Mouse (Mus musculus): ENCODE results near the gene Thbd.
A peak's percentile ranks its signal among the peaks of the same experiment; 100 is the strongest.

Thbd gene

GRCm38 (mm10) chr2:148407870-148408760 lies at the start of gene Thbd:
TSS of gene Thbd (minus strand) at chr2:148408188.
- peak; percentile 74 to 76 for DNase-seq

DNA sequence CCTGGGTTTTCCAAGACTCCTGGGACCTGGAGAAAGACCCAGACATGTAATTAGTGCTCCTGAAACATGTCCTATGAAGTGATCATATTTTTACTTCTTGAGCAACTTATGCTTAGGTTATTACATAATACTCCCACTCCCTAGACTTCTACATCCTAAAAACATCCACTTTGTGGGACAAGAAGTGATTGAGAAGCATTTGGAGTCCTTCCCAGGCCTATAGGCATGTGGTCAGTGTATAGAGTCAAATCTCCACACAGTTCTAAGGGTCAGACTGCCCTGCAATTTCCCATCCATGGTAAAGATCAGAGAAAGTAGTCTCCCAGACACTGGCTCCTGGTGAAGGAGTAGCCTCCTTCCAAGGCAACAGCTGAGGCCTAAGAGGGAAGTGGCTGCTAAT lies 47.4 kb upstream of the Thbd start:
- no peak for DNase-seq

DNA sequence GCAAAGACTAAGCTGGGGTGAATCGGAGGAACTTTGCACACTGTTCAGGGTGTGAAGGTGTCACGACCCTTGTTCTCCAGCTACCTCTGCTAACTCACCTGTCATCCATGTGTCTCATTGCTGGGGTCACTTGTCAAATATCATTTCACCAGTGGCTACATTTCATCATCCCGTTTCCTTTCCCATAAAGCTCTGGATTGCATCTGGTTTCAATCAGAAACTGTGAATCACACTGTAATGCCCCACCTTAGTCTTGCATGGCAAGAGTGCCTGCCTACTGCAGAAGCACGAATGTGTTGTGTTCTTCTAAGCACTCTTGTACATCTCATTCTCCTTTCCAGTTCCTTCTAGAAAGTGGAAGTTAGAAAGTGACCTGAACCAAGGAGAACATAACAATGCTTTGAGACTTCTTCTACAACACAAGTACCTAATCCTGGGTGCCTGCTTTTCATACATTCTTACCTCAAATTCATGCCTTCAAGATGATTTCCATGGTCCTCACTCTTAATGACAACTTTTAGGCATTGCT lies 46.1 kb upstream of the Thbd start:
- no peak for DNase-seq

- no peak for DNase-seq
These were observed 45.1 kb upstream of the Thbd start for GRCm38 (mm10) chr2:148453061-148453460.

GRCm38 (mm10) chr2:148451498-148451897 lies 43.5 kb upstream of the Thbd start:
- DNase-seq: no peak

GRCm38 (mm10) chr2:148450616-148451015 lies 42.6 kb upstream of the Thbd start:
- DNase-seq: no peak

DNA sequence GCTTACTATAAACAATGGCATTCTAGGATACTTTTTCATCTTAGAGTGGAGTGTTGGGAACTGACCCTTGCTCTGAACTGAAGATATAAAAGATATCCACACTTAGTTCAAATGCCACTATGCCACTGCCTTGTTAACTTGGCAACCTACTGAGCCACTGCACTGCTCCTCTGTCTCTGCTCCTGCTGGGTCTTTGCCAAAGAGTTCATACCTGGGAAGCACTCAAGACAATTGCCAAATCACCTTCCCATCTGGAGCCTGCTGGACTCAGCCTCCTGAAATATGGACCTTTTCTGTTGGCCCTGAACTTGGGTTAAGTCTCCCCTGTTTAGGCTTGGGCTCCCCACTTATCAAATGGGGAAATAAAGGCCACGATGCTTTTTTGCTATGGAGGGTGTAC lies 41.7 kb upstream of the Thbd start:
- peak in 1 of 2 experiments; percentile 32 for DNase-seq

DNA sequence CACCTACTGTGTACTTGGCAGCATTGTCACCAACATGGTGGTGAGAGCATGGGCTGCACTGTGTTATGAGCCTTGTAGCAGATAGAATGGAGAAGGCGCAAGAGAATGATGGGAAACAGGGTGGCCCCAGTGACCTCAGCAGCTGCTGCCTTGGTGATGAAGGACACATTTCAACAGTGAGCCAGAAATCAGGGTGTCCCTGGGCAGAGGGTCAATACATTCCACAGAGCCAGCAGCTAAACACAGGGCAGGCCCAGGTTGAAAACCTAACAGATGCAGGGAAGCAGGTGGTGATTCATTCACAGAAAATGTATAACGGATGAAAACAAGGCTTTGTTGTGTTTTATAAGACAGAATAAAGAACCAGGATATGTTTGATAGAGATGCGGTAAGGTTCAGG lies 38.5 kb upstream of the Thbd start:
- DNase-seq: no peak

DNA sequence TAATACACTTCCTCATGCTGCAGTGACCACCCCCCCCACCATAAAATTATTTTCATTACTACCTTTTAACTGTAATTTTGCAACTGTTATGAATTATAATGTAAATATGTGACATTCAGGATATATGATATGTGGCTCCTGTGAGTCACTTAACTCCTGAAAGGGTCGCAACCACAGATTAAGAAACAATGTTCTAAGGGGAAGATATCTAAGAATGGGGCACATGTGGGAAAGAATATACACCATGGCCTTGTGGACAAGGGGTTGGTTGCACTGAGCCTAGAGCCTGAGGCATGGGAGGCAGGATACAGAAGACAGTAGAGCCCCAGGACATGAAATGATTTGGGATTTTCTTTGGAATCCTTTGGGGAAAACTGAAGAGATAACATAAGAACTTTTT lies 37.6 kb upstream of the Thbd start:
- DNase-seq: no peak

DNA sequence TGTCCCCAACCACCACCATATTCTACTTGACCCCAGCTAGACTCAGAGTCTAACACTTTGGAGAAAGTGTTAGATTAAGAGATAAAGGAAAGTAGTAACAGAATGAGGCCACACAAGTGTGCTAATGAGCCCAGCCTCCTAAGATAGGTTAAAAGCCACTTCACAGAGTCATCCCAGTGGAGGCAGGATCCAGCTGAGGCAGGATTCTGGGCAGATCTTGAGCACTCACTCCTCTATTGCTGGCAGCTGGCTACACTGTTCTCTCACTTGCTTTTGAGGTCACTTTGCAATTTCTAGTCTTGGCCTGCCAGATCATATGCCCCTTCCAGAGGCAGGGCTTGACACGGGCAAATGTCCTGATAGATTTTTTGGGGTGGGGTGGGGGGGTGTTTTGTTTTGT lies 36.5 kb upstream of the Thbd start:
- no peak for DNase-seq

DNA sequence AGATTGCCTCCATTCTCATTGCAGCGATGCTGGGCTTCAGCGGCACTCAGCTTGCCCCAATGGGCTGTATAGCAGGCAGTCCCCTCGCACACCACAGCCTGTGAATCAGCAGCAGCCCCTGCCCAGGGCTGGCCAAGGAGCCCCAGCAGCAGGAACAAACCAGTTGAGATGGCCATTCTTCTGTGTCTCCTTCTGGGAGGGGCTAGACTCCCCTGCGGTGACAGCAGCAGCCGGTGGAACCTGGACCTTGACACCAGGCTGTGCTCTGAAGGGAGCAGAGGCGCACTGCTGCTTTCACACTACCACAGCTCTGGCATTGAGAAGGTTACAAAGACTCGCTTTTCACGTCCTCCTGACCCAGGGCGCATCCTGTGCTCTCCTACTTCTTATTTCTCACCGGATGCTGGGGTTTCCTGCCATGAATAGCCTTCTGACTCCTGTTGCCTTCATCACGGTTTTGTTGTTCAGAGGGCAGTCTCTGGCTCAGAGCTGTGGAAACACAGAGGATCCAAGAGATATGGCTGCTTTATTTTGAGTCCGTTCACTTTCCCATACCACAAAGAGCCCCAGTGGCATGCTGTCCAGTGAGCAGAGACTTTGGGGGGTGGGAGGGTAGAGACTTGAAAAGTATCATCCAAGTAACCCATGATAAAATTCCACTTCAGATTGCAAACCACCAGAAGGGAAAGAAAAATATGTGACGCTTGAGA lies 35.4 kb upstream of the Thbd start, which contains the start of gene Cd93:
Cd93 (minus strand) TSS at position 315 of the 710 bp plus-strand sequence.
- peak; percentile 51 to 63 for DNase-seq

DNA sequence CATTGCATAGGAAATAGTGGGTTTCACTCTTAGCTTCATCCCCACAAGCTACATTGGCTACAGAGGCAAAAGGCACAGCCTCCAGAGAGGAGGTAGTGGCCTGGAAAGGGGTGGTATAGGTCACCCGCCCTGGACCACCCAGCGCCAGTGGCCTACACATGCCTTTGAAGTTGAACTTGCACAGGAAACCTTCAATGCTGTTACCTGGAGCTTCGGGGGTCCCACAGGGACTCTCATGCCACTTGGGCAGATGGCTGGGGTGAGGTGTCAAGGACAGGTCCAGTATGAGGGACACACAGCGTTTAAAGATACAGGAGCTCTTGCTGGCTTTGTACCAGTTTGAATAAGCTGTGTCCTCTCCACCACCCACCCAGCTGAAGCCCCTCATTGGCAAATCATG lies 34.7 kb upstream of the Thbd start:
- DNase-seq: no peak

DNA sequence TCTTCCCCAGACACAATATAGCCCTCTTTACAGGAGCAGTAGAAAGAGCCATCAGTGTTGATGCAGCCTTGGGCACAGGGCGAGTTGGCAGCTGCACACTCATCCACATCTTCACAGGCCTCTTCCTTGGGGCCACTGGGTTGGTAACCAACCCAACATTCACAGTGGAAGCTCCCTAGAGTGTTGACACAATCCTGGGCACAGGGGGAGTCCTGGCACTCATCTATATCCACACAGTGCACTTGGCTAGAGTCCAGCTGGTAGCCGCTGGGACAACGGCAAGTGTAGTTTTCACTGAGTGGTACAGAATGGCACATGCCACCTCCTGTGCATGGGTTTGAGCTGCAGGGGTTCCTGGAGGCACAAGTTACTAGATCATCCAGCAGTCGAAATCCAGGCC lies 34.2 kb upstream of the Thbd start:
- DNase-seq: no peak

DNA sequence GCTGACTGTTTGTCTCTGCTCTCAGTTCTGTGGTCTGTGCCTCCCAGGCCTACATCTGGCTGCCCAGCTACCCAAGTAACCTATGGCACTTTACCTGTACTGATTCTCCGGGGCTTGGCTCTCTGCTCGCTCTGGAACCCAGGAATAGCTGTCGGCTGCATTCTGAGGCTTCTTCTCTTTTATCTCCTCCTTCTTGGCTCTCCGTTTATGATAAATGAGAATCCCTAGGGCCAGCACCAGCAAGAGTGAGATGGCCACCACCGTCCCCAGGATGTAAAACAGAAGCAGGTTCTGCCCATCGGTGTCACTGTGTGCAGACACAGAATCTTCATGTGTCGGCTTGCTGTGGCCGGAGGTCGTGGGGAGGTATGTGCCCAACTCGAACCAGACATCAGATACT lies 33.4 kb upstream of the Thbd start:
- DNase-seq: no peak

GRCm38 (mm10) chr2:148439691-148440276 lies 31.8 kb upstream of the Thbd start:
- no peak for DNase-seq

DNA sequence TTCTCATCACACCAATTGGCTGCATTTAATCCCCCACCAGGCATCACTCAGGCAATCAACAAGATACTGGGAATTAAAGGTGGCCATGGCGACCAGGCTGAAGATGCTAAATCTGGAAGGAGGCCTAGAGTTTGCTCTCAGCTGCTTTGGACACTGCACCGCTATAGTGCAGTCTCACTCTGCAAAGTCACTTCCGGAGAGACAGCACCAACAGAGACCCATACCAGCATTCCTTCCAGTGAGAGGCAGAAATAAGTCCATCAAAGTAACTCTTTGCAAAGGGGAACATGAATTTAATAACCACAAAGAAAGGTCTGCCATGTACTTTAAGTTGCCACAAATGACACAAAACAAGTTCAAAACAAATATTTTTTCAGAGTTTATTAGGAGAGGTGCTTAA lies 28.3 kb upstream of the Thbd start:
- DNase-seq: no peak

DNA sequence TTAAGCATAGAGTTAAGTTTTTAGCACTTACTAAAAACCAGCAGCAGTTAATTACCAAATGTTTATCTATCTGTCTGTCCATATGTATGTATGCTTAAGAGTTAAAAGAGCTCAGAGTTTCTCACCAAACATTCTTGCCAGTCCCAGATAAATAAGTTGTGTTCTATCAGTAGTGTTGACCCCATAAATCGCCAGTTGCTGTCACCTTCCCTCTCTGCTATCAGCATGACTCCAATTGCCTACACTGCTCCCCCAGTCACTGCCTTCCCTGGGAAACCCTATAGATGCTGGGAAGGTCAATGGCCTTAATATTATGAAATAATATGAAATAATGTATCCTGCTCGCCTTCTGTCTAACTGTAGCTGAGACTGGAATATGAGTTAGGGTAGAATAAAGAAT lies 24.4 kb upstream of the Thbd start:
- no peak for DNase-seq

DNA sequence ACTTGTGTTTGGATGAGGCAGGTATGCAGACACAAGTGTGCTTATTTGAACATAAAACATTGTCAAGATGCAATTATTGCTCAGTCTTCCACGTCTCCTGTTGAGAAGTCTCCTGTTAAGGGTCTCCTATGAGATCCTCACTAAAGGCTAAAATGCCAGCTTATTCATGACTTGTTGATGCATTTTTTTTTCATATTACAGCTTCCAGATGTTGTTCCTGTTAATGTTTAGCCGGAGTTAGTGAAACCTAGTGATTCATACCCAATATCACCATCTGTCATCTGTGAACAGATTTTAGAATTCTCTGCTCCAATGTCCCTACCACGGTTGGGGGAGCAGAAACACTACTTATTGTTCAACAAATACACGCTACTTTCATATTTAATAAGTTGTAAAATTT lies 23.0 kb upstream of the Thbd start:
- DNase-seq: no peak

GRCm38 (mm10) chr2:148429001-148429505 lies 21.1 kb upstream of the Thbd start:
- DNase-seq: no peak

- no peak for DNase-seq
These were observed 20.5 kb upstream of the Thbd start for GRCm38 (mm10) chr2:148428523-148428922.

- no peak for DNase-seq
These were observed 19.6 kb upstream of the Thbd start for GRCm38 (mm10) chr2:148427553-148427952.

DNA sequence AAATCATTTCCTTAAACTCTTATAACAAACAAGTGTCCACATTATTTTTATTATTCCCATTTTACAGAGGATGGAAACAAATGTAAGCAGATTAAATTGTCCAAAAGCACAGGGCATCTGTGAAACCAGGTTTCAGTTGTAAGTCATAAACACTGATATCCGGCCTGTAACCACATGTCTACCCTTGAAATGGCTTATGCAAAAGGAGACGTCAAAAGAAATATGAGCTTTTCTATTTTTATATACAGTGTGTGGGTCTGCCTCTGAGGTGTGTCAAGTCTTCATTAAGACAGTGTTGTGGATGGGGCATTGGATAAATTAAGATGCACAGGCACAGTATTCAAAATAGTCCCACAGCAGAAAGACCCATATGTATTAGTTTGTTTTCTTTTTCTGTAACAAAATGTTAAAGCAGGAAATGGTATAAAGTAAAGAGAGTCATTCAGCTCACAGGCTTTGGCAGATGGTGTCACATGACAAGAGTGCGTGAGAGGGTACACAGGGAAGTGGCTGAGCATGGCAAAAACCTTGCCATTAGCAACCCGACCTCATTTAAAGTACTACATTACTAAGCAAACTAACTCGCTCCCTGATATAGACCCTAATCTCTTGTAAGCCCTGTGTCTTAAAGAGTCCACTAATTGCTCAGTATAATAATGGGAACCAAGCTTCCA lies 17.9 kb upstream of the Thbd start:
- no peak for DNase-seq

DNA sequence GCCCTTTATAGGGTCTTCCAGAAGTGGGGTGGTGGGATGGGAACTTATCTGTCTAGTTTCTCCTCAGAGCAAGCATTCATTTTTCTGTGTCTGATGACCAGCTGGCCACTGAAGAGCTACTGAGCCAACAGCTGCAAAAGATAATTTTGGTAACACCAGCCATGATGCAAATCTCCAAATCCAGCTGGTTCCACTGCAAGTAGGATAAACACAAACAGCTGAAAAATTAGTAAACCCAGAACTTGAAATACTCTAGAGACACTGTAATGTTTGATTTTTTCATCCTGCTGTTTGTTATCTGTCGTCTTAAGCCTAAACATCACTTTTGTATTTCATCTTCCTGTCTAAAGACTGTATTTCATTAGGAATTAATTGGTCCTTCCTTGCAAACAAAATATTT lies 13.7 kb upstream of the Thbd start:
- DNase-seq: no peak

All from kidney, adult 8-10 months (tissue).